ENCODE assay signal across 30 mouse cellular contexts in genomic region chr10:19139234-19139633, GRCm38 (mm10).
DNase-seq lines count a peak whose midpoint lies in the region; ATAC-seq lines count a peak whose summit lies in the region.
"Had no signal": no experiment of that assay in that cellular context is flagged by ENCODE, and none has a peak within 500 bp of the region (broad histone marks: within the 10 kb centered on the region; RNA-seq: fewer than 3 reads in every experiment).

No protein-coding gene starts in this region.

- H3K4me2 ChIP-seq in midbrain, embryonic 14.5 days (ENCODE audit: low read length), result no peak overlapping the region
- H3K4me2 ChIP-seq in midbrain, embryonic 11.5 days, result no peak overlapping the region
- H3K4me2 ChIP-seq: embryonic facial prominence, embryonic 13.5 days; forebrain, embryonic 13.5 days; heart, embryonic 13.5 days; hindbrain, embryonic 14.5 days had no signal

- H3K36me3 ChIP-seq in midbrain, embryonic 14.5 days (ENCODE audit: control insufficient read depth, insufficient read depth, low read length), result no peaks in the 10 kb centered on the region
- no peaks in the 10 kb centered on the region for H3K36me3 ChIP-seq in midbrain, embryonic 11.5 days (ENCODE audit: control insufficient read depth, insufficient read depth, low read length)
- H3K36me3 ChIP-seq: embryonic facial prominence, embryonic 10.5 days; embryonic facial prominence, embryonic 13.5 days; forebrain, embryonic 10.5 days; heart, embryonic 10.5 days; heart, embryonic 13.5 days had no signal

- no peak overlapping the region for H3K27ac ChIP-seq in midbrain, embryonic 14.5 days (replicated peaks; ENCODE audit: low read depth, low read length)
- no peak overlapping the region for H3K27ac ChIP-seq in midbrain, embryonic 11.5 days (ENCODE audit: low read depth, low read length)
- H3K27ac ChIP-seq: embryonic facial prominence, embryonic 10.5 days; embryonic facial prominence, embryonic 13.5 days; forebrain, embryonic 10.5 days; forebrain, embryonic 13.5 days; heart, adult 2 months; heart, embryonic 10.5 days; heart, embryonic 13.5 days; hindbrain, embryonic 14.5 days; hindbrain, postnatal 0 days had no signal

- no peak overlapping the region for H3K9ac ChIP-seq in midbrain, embryonic 14.5 days (replicated peaks; ENCODE audit: low read length)
- no peak overlapping the region for H3K9ac ChIP-seq in midbrain, embryonic 11.5 days (ENCODE audit: low read length)
- H3K9ac ChIP-seq: embryonic facial prominence, embryonic 13.5 days; forebrain, embryonic 13.5 days; heart, embryonic 13.5 days; hindbrain, embryonic 14.5 days had no signal

- H3K27me3 ChIP-seq in midbrain, embryonic 14.5 days (ENCODE audit: control insufficient read depth, insufficient read depth, low read length), result no peaks in the 10 kb centered on the region
- no peaks in the 10 kb centered on the region for H3K27me3 ChIP-seq in midbrain, embryonic 11.5 days (ENCODE audit: control insufficient read depth, insufficient read depth, low read length)
- H3K27me3 ChIP-seq: embryonic facial prominence, embryonic 13.5 days; forebrain, embryonic 13.5 days; heart, embryonic 13.5 days had no signal

- no peak overlapping the region for H3K4me3 ChIP-seq in midbrain, embryonic 14.5 days (replicated peaks; ENCODE audit: low read depth, low read length)
- no peak overlapping the region for H3K4me3 ChIP-seq in midbrain, embryonic 11.5 days (ENCODE audit: low read depth, low read length)
- H3K4me3 ChIP-seq: embryonic facial prominence, embryonic 10.5 days; embryonic facial prominence, embryonic 13.5 days; erythroblast, embryonic 14.5 days; forebrain, embryonic 10.5 days; forebrain, embryonic 13.5 days; heart, adult 2 months; heart, embryonic 10.5 days; heart, embryonic 13.5 days had no signal

- peak; percentile 10 for DNase-seq in midbrain, embryonic 14.5 days
- DNase-seq in midbrain, embryonic 11.5 days (ENCODE audit: low spot score, missing footprints), result no peak
- DNase-seq in CD4-positive helper T cell, adult 2 months (ENCODE audit: low read depth, low spot score), result peak; percentile 45
- no peak for DNase-seq in urinary bladder, adult 2 months (ENCODE audit: low spot score)
- DNase-seq in left cerebral cortex, adult 11 months (ENCODE audit: low spot score), result no peak
- DNase-seq in right cerebral cortex, postnatal 25 days, result no peak
- DNase-seq: adrenal gland, postnatal 10 days; adrenal gland, postnatal 36 days; cerebellum, adult 11 months; cerebellum, adult 2 months; cerebellum, postnatal 10 days; cerebellum, postnatal 36 days; embryo, embryonic 11 days; gastrocnemius, postnatal 10 days; gastrocnemius, postnatal 36 days; heart, adult 2 months; heart, postnatal 14 days; heart, postnatal 4 days had no signal

- no peaks in the 10 kb centered on the region for H3K9me3 ChIP-seq in midbrain, embryonic 14.5 days (ENCODE audit: control insufficient read depth, low read length)
- no peaks in the 10 kb centered on the region for H3K9me3 ChIP-seq in midbrain, embryonic 11.5 days (ENCODE audit: control insufficient read depth, low read length)
- H3K9me3 ChIP-seq: embryonic facial prominence, embryonic 10.5 days; embryonic facial prominence, embryonic 13.5 days; forebrain, embryonic 10.5 days; forebrain, embryonic 13.5 days; heart, embryonic 10.5 days; heart, embryonic 13.5 days had no signal

- ATAC-seq in midbrain, embryonic 14.5 days (ENCODE audit: low FRiP score, low TSS enrichment), result no peak
- ATAC-seq in midbrain, embryonic 11.5 days (ENCODE audit: low FRiP score), result no peak
- ATAC-seq in activated CD4-positive, CD25-positive, alpha-beta regulatory T cell, adult 4 months, result peak; percentile 54
- ATAC-seq in inflammation-experienced regulatory T-cells, adult 6 months, result peak; percentile 70
- ATAC-seq: forebrain, embryonic 13.5 days; forebrain, embryonic 16.5 days; hindbrain, postnatal 0 days had no signal

- 60% methylated on average over 2 of the region's 2 CpGs for WGBS in midbrain, embryonic 14.5 days
- WGBS in midbrain, embryonic 11.5 days, result 75% methylated on average over 2 of the region's 2 CpGs

- H3K4me1 ChIP-seq in midbrain, embryonic 14.5 days (ENCODE audit: control insufficient read depth, insufficient read depth, low read length), result no peaks in the 10 kb centered on the region
- no peaks in the 10 kb centered on the region for H3K4me1 ChIP-seq in midbrain, embryonic 11.5 days (ENCODE audit: control insufficient read depth, insufficient read depth, low read length)
- H3K4me1 ChIP-seq: embryonic facial prominence, embryonic 10.5 days; embryonic facial prominence, embryonic 13.5 days; forebrain, embryonic 10.5 days; forebrain, embryonic 13.5 days; heart, embryonic 10.5 days; heart, embryonic 13.5 days had no signal

Comparison
In these comparisons a context has a peak if more than half of its experiments do, and no peak if none do; other contexts are left out.
1. DNase-seq: peak in midbrain, embryonic 14.5 days (single experiment) and CD4-positive helper T cell, adult 2 months (single experiment); none in midbrain, embryonic 11.5 days (single experiment), urinary bladder, adult 2 months (single experiment), left cerebral cortex, adult 11 months (single experiment) and right cerebral cortex, postnatal 25 days (single experiment).
2. ATAC-seq: peak in activated CD4-positive, CD25-positive, alpha-beta regulatory T cell, adult 4 months (single experiment) and inflammation-experienced regulatory T-cells, adult 6 months (single experiment); none in midbrain, embryonic 14.5 days (single experiment) and midbrain, embryonic 11.5 days (single experiment).